Mouse (Mus musculus) monocyte, adult 2 months (primary cell): ENCODE results near the gene Cfd.

Source experiments
- DNase-seq, 2 experiments: peaks; one replicate each; pipeline ENCODE4 v3.0.0; 2022; ENCODE audit warnings: low spot score in 2 of 2, low read depth in 1 of 2

Gene Cfd

GRCm38 (mm10) chr10:79860079-79860911 is 30.4 kb upstream of the Cfd start:
- no peak for DNase-seq

DNA sequence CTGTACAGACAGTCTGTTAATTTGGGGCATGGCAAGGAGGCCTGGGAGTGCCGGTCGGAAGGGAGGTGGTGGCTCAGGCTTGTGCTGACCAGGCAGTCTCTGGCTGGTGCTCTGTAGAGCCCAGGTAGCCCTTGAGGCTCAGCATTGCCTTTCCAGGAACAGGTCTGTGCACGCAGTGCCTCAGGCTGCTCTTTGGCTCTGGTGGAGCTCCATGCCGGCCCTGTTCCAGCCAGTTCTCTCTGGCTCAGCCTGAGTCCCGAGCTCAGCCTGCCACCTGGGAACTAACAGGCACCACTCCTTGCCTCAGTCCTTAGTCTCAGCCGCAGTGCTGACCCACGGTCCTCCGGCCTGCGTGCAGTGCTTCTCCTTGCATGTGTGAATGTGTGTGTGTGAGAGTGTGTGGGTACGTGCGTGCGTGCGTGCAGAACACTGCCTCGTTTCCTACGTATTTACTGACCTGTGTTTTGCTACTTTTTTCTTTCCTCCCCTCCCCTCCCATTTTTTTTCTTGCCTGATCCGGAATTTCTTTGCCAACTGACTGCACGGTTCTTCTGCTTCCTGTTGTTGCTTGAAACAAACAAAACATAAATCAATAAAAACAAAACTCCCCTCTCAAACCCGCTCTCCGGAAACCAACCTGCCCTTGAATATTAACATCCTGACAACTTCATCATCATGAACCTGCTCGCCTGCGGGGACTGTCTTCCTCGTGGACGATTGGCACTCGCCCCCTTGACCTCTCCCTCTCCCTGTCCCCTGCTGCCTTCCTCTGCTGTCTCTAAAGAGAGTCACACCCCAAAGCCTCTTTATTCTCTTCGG is 29.2 kb upstream of the Cfd start:
- no peak for DNase-seq

- DNase-seq, result no peak
Measured at GRCm38 (mm10) chr10:79862049-79862788, 28.4 kb upstream of the Cfd start.

GRCm38 (mm10) chr10:79862925-79863324 is 27.7 kb upstream of the Cfd start:
- no peak for DNase-seq

- DNase-seq, result no peak
Measured at GRCm38 (mm10) chr10:79864351-79865188, 26.1 kb upstream of the Cfd start.

GRCm38 (mm10) chr10:79865189-79865601 is 25.5 kb upstream of the Cfd start:
- no peak for DNase-seq

- no peak for DNase-seq
Measured at GRCm38 (mm10) chr10:79865801-79866295, 24.8 kb upstream of the Cfd start.

DNA sequence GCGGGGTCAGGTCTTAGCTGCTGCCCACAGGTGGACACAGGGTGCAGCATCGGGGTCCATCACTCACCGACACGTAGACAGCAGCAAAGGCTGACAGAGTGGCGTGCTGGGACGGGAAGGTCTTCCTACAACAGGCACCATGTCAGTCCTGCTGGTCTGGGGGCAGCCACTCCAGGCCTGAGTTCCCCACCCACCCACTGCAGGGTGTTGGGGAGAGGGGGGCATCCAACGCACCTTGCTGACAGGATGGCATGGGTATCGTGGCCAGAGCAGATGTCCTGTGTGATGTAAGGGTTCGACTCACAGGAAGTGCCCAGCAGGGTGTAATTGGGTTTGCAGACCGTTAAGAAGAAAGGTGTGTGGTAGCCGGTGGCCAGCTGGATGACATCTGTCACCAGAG is 24.1 kb upstream of the Cfd start:
- no peak for DNase-seq

DNA sequence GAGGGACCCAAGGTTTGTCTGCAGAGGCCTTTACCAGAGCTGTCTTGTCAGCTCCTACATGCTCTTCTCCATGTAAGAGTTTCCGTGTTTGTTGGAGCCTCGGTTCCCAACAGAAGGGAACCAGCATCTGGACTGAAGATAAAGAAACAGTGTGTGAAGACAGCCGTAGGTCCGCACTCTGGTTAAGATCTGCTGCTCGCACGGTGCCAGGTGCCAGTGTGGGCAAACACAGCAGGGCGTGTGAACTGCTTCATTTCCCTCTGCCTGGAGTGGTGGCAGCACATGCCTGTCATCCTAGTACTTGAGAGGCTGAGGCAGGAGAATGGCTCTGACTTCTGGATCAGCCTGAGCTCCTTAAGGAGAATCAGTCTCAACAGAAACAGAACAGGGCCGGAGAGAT is 18.8 kb upstream of the Cfd start:
- no peak for DNase-seq

- no peak for DNase-seq
Measured at GRCm38 (mm10) chr10:79872862-79873261, 17.8 kb upstream of the Cfd start.

DNA sequence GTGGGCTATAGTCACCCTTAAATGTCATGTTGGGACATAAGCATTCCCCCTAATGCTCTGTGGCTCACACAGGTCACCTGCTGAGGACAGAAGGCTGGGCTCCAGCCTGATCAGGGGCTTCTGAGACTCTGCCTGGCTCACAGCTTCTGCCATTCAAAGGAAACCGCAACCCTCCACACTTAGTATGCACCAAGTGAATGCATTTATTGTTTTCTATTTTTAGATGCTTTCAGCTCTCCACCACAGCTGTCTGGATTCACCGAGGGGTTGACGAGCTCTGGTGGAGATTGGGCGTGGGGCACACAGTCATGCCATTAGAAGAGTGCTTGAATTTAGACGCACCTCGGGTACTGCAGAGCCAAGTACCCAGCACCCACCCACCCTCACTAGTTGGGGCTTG is 17.3 kb upstream of the Cfd start:
- DNase-seq, result no peak

- no peak for DNase-seq
Measured at GRCm38 (mm10) chr10:79873715-79874289, 16.9 kb upstream of the Cfd start.

DNA sequence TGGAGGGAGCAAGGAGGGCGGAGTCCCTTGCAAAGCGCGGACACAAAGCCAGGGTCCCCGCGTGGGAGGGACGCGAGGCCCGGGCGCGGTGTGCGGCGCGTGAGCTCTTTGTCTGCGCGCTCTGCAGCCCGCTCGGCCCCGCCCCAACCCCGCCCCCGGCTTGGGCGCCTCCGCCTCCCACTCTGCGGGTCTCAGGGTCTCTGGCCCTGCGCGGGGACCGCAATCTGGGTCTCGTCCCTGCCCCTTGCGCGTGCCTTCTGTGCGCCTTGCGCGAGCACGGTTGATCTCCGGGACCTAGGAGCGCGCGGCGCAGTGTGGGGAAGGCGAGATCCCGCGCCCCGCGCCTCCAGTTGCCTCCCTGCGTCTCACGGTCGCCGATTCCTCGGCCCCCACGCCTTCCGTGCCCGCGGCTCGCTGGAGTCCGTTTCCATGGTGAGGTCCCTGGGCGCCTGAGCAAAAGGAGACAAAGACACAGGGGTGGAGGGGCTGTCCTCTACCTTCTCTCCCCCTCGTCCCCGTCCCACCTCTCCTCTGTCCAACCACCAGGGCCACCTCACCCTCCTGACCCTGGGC is 16.3 kb upstream of the Cfd start, which contains the start of the genes Prtn3 and Plppr3:
Gene Prtn3, plus strand, starts transcription at position 187 of the 573 bp plus-strand sequence.
Gene Plppr3, minus strand, starts transcription at position 345 of the 573 bp plus-strand sequence.
- no peak for DNase-seq

- no peak for DNase-seq
Measured at GRCm38 (mm10) chr10:79877174-79877573, 13.5 kb upstream of the Cfd start.

DNA sequence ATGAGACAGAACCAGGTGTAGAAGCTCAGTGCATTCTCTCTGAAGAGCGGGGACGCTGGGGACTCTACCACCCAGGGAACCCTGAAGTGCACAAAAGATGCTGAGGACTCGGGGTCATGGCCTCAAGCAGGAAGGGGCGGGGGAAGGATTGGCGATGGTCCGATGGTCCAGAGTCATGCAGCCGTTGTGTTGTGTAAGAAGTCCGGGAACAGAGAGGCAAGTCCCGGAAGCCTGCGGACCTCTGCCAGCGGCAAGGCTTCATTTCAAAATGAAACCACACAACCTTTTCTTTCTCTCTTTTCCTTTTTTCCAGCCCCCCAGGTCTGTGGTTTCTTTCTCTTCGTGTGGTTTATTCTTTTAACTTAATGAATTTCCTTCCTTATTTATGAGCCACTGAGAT is 12.9 kb upstream of the Cfd start:
- peak; percentile 54 to 59 for DNase-seq

- no peak for DNase-seq
Measured at GRCm38 (mm10) chr10:79879527-79879926, 11.1 kb upstream of the Cfd start.

DNA sequence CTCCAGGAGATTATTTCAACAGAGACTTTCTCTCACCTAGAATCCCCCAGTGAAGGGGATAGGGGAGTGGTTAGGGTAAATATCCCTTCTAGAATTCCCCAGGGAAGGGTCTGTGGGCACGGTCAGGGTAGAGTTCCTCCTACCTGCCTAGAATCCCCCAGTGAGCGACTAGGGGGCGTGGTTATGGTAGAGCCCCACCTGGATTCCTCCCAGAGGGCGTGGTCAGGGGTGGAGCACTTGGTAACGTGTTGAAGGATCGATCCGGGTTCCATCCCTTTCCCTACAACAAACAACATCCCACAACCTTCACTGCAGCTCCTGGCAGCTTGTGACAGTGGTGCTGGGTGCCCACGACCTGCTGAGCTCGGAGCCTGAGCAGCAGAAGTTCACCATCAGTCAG is 9.9 kb upstream of the Cfd start:
- no peak for DNase-seq

DNA sequence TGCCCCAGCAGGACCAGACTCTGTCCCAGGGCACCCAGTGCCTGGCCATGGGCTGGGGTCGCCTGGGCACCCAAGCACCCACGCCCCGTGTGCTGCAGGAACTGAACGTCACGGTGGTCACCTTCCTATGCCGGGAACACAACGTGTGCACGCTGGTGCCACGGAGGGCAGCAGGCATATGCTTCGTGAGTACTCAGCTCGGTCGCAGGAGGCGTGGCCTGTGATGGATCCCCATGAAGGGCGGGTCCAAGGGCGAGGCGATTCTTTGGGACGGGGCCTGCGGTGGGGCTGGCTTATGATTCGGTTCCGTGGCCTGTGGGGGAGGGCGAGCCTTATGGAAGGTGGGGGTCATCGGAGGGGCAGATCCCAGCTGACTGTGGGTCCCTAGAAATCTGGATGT is 8.7 kb upstream of the Cfd start:
- no peak for DNase-seq

- DNase-seq, result peak; percentile 46 to 67
Measured at GRCm38 (mm10) chr10:79883297-79884084, 7.2 kb upstream of the Cfd start.
